Mouse (Mus musculus): ENCODE measurements around the gene Chrnd. TPM values are rescaled to one million over a fixed set of nuclear protein-coding genes. Genes with fewer than 3 reads are reported as not detected.

The Chrnd gene
- polyA plus RNA-seq, 1 experiment from 2014 or later, result not detected

DNA sequence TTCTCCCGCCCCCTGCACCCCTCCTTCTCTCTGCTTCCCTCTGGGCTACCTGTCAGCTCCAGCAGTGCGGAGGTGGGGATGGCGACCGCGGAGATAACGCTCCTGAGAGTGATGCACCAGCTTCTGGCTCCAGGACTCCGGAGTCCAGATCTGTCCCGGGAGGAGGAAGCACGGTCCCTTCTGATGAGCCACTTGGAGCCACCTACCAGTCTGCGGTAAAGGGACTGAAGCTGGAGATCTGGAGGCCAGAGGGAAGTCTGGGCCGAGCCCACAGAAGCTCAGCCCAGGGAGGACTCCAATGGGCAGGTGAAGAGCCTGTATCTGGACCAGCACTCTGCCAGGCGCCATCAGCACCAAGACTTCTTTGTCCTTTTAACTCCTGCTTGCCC, 34.2 kb upstream of the Chrnd start, which contains the start of gene Ecel1:
Gene Ecel1 (minus strand): TSS at position 323 of the 389 bp plus-strand sequence.
- Histone ChIP-seq H3K9me3 (ENCODE audit: control insufficient read depth, low read length) (no peaks in the 10 kb centered on the region), H3K4me1 (replicated peaks; ENCODE audit: control insufficient read depth, insufficient read depth, low read length) (peaks cover 24% of the 10 kb centered on the region), H3K36me3 (ENCODE audit: control insufficient read depth, insufficient read depth) (no peaks in the 10 kb centered on the region), H3K4me2 (ENCODE audit: low read length) (peak within 1 kb of the TSS; percentile 79), H3K27ac (ENCODE audit: low read length) (no peak within 1 kb of the TSS), H3K27me3 (replicated peaks; ENCODE audit: control insufficient read depth, insufficient read depth, low read length) (peaks cover 77% of the 10 kb centered on the region), H3K4me3 (replicated peaks; ENCODE audit: low read length) (peak within 1 kb of the TSS; percentile 52), H3K9ac (replicated peaks; ENCODE audit: low read depth, low read length) (peak within 1 kb of the TSS; percentile 59)
- 3% methylated on average over 11 of the region's 12 CpGs for WGBS
- ATAC-seq, result no peak

DNA sequence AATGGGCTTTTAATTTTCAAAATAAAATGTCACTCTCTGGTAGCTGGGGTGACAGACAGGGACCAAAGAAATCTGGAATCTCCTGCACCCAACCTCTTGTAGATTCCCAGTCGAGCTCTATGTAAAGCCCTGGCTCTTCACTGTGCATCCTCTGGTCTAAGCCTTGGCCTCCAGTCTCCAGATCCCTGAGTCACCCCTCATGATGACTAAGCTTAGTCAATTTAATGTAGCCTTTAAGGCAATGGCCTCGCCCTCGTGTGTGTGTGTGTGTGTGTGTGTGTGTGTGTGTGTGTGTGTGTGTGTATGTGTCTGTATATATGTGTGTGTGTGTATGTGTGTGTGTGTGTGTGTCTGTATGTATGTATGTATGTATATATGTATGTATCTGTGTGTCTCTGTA, 31.0 kb upstream of the Chrnd start:
- Histone ChIP-seq H3K9me3 (ENCODE audit: control insufficient read depth, low read length) (no peaks in the 10 kb centered on the region), H3K4me2 (ENCODE audit: low read length) (no peak overlapping the region), H3K27me3 (replicated peaks; ENCODE audit: control insufficient read depth, insufficient read depth, low read length) (peaks cover 45% of the 10 kb centered on the region), H3K27ac (ENCODE audit: low read length) (no peak overlapping the region), H3K4me3 (replicated peaks; ENCODE audit: low read length) (no peak overlapping the region), H3K9ac (replicated peaks; ENCODE audit: low read depth, low read length) (no peak overlapping the region), H3K4me1 (replicated peaks; ENCODE audit: control insufficient read depth, insufficient read depth, low read length) (peaks cover 16% of the 10 kb centered on the region), H3K36me3 (ENCODE audit: control insufficient read depth, insufficient read depth) (no peaks in the 10 kb centered on the region)
- WGBS, result 87% methylated on average over 3 of the region's 3 CpGs
- no peak for ATAC-seq

DNA sequence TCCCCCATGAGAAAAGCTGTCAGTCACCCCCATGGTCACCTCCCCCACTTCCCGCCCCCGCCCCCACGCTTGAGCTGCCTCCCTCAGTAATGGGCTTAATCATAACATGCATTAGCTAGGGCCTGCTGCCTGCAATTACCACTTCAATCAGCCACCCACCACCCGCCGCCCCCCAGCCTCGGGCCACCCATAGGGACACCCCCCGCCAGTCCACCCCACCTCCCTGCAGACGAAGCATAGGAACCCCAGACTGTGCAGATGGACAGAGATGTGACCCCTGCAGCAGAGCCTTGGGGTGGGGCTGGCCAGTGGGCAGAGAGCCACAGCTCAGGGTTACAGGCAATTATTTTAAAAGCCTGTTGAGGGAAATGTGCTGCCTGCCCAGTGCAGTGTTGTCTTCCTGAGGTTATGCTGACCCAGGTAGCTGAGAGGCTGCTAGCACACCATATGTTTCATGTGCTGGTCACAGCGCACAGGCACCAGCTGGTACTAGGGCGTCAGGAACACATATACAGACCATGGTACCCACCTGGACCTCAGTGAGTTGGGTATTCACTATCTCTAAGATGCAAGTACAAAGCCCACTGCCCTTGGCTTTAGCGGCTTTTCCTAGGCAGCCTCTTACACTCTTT, 26.1 kb upstream of the Chrnd start:
- Histone ChIP-seq H3K4me3 (replicated peaks; ENCODE audit: low read length) (no peak overlapping the region), H3K4me1 (replicated peaks; ENCODE audit: control insufficient read depth, insufficient read depth, low read length) (peaks cover 16% of the 10 kb centered on the region), H3K27ac (ENCODE audit: low read length) (no peak overlapping the region), H3K4me2 (ENCODE audit: low read length) (no peak overlapping the region), H3K27me3 (replicated peaks; ENCODE audit: control insufficient read depth, insufficient read depth, low read length) (0 out of 2 replicates have a peak, but pooled peaks cover 2% of the 10 kb centered on the region), H3K9me3 (ENCODE audit: control insufficient read depth, low read length) (no peaks in the 10 kb centered on the region), H3K9ac (replicated peaks; ENCODE audit: low read depth, low read length) (no peak overlapping the region), H3K36me3 (ENCODE audit: control insufficient read depth, insufficient read depth) (no peaks in the 10 kb centered on the region)
- WGBS, result 28% methylated on average over 9 of the region's 11 CpGs
- peak; percentile 32; the same call in 1 of the 2 replicates for ATAC-seq

DNA sequence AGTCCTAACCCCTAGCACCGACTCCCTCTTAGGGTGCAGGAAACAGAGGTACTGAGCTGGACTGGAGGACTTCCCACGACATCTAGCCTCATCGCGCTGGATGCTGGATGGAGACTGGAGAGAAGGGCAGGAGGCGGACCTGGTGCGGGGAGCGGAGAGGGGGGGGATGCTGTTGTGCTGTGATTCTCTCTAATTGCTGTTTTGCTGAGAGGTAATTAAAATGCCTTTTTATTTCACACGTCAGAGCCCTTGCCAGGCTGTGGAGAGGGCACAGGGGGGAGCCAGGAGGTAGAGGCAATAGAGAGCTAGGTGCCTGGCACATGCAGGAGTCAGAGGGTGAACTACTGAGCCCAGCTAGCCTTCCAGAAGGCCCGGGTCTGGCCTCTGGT, 25.6 kb upstream of the Chrnd start:
- peak; percentile 21 for ATAC-seq
- Histone ChIP-seq H3K9me3 (ENCODE audit: control insufficient read depth, low read length) (no peaks in the 10 kb centered on the region), H3K27ac (ENCODE audit: low read length) (no peak overlapping the region)

DNA sequence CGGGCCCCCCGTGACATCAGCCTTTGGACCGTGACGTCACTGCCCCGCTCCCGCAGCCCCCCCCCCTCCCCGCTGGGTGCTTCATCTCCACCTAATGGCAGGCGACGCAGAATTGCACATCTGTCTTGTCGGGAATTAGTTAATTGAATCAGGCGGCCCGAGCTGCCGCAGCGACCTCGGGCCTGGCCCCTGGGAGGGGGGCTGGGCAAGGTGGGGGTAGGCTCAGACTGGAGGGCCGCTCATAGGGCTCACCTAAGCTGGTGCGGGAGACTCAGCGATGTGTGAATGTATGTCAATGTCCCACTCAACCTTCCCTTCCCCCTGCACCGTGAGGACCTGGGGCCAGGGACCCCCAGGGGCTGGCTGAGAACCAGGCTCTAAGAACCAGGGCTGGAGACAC, 19.9 kb upstream of the Chrnd start:
- Histone ChIP-seq H3K9me3 (ENCODE audit: control insufficient read depth, low read length) (no peaks in the 10 kb centered on the region), H3K4me3 (replicated peaks; ENCODE audit: low read length) (no peak overlapping the region), H3K27ac (ENCODE audit: low read length) (no peak overlapping the region), H3K27me3 (replicated peaks; ENCODE audit: control insufficient read depth, insufficient read depth, low read length) (peaks cover 4% of the 10 kb centered on the region), H3K36me3 (ENCODE audit: control insufficient read depth, insufficient read depth) (no peaks in the 10 kb centered on the region), H3K4me1 (replicated peaks; ENCODE audit: control insufficient read depth, insufficient read depth, low read length) (peaks cover 26% of the 10 kb centered on the region), H3K4me2 (ENCODE audit: low read length) (peak overlapping the region; percentile 17; the same call in 1 of the 2 replicates), H3K9ac (replicated peaks; ENCODE audit: low read depth, low read length) (peak overlapping the region; percentile 25; the same call in 1 of the 2 replicates)
- ATAC-seq, result no peak
- WGBS, result 7% methylated on average over 19 of the region's 19 CpGs

More for the DNA sequence above, 25.6 kb upstream of the Chrnd start:
- peaks cover 21% of the 10 kb centered on the region for H3K4me1 ChIP-seq (replicated peaks; ENCODE audit: control insufficient read depth, insufficient read depth, low read length)
- no peak overlapping the region for H3K4me3 ChIP-seq (replicated peaks; ENCODE audit: low read length)
- no peak overlapping the region for H3K9ac ChIP-seq (replicated peaks; ENCODE audit: low read depth, low read length)
- H3K27me3 ChIP-seq (replicated peaks; ENCODE audit: control insufficient read depth, insufficient read depth, low read length), result peaks cover 2% of the 10 kb centered on the region; the same call in 1 of the 2 replicates
- WGBS, result 15% methylated on average over 9 of the region's 9 CpGs
- no peaks in the 10 kb centered on the region for H3K36me3 ChIP-seq (ENCODE audit: control insufficient read depth, insufficient read depth)
- H3K4me2 ChIP-seq (ENCODE audit: low read length), result no peak overlapping the region

DNA sequence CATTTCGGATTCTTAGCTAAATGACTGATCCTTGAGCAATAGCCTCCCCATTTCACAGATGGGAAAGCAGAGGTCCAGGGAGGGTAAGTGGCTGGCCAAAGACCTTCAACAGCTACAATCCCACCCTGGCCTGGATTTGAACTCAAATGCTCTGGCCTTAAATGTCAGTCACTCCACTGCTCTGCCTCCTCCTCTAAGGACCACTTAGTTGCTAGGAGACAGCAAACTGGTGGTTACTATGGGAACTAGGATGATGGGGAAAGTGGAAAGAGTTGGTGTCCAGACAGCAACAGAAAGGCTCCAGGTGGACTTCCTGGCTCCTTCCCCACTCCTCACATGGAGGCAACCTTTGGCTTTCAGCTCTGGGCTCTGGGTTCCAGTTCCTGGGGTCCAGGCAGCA, 19.1 kb upstream of the Chrnd start:
- no peak for ATAC-seq
- Histone ChIP-seq H3K36me3 (ENCODE audit: control insufficient read depth, insufficient read depth) (no peaks in the 10 kb centered on the region), H3K9ac (replicated peaks; ENCODE audit: low read depth, low read length) (no peak overlapping the region), H3K4me2 (ENCODE audit: low read length) (no peak overlapping the region), H3K4me1 (replicated peaks; ENCODE audit: control insufficient read depth, insufficient read depth, low read length) (peaks cover 33% of the 10 kb centered on the region), H3K27me3 (replicated peaks; ENCODE audit: control insufficient read depth, insufficient read depth, low read length) (peaks cover 4% of the 10 kb centered on the region), H3K9me3 (ENCODE audit: control insufficient read depth, low read length) (no peaks in the 10 kb centered on the region), H3K27ac (ENCODE audit: low read length) (no peak overlapping the region), H3K4me3 (replicated peaks; ENCODE audit: low read length) (no peak overlapping the region)
- WGBS, result 89% methylated on average over 1 of the region's 1 CpGs

DNA sequence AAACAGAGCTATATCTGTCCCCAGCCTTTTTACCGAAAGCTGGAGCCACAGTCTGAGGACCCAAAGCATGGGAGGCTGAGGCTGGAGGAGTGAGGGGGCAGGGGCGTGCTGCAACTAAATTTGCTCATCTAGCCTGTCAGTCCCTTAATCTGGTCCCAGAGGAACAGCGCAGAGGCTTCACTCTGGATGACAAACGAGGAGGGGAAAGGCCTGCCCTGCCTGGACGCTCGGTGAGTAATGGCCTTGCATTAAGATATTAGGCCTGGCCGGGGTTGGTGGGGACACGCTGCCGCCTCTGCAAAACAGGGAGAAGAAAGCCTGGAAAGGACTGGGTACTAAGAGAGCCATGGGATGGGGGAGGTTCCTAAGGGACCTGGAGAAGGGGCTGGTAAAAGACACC, 18.1 kb upstream of the Chrnd start:
- ATAC-seq, result no peak
- H3K4me1 ChIP-seq (replicated peaks; ENCODE audit: control insufficient read depth, insufficient read depth, low read length), result peaks cover 34% of the 10 kb centered on the region

DNA sequence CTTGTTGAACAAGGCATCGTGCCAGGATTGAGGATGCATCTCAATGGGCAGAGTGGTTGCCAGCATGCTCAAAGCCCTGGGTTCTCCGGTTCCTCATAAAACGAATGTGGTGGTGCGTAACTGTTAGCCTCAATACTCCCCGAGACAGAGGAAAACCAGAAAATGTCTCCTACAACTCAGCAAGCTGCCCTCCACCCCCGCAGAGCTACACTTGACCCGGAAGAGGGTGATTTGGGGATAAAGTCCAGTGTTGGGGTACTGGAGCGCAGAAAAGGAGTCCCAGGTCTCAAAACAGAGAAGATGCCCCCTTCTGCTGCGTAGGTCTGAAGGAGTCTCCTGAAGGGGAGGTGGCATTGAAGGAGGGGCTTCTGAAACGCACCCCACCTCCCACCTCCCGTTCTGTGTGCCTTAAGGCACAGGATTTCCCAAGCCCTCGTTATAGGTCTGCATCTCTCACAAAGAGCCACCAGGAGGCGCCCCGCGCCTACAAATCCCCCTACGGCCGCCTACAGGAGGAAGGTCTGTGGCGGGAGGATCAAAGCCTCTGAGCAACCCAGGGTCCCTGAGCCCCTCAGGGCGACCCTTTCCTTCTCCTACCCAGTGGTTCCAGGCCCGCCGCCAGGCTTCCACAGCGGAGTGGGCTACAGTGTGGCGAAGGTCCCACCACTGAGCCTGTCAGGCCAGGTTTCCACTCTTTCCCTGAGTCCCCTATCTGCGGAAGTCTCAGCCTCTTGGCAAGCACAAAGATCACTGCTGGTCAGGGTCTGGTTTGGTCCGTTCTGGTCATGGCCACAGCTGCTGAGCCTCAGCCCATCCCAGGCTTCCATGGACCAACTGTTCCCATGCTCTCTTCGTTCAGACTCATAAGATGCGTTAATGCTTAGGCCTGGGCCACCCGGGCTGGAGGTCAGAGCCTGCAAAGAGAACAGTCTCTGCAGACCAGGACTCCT, 16.1 kb upstream of the Chrnd start:
- H3K9ac ChIP-seq (replicated peaks; ENCODE audit: low read depth, low read length), result no peak overlapping the region

More for the DNA sequence above, 18.1 kb upstream of the Chrnd start:
- Histone ChIP-seq H3K27me3 (replicated peaks; ENCODE audit: control insufficient read depth, insufficient read depth, low read length) (peaks cover 4% of the 10 kb centered on the region), H3K36me3 (ENCODE audit: control insufficient read depth, insufficient read depth) (no peaks in the 10 kb centered on the region), H3K4me3 (replicated peaks; ENCODE audit: low read length) (no peak overlapping the region), H3K9me3 (ENCODE audit: control insufficient read depth, low read length) (no peaks in the 10 kb centered on the region), H3K9ac (replicated peaks; ENCODE audit: low read depth, low read length) (no peak overlapping the region), H3K4me2 (ENCODE audit: low read length) (no peak overlapping the region), H3K27ac (ENCODE audit: low read length) (no peak overlapping the region)
- 60% methylated on average over 9 of the region's 9 CpGs for WGBS

DNA sequence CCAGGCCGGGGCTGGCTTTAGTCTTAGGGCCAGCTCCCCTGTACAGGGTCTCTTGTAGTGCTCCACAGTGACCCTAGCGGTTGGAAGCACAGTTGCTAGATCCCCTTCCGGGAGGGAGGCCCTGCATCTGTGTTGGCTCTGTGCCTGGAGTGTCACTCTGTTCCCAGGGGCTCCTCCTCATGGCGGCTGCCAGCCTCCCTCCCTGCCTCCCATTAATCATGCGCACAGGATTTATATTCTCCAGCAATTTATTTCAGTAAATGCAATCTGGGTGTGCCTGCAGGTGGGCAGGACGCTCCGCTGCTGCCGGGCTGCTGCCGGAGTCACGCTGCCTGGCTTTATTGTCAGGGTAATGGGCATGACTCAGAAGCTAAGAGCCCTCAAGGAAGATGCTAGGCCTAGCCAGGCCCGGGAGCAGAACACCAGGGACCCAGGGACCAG, 14.5 kb upstream of the Chrnd start:
- H3K27me3 ChIP-seq (replicated peaks; ENCODE audit: control insufficient read depth, insufficient read depth, low read length), result no peaks in the 10 kb centered on the region
- H3K9ac ChIP-seq (replicated peaks; ENCODE audit: low read depth, low read length), result no peak overlapping the region
- H3K4me1 ChIP-seq (replicated peaks; ENCODE audit: control insufficient read depth, insufficient read depth, low read length), result peaks cover 15% of the 10 kb centered on the region
- 5% methylated on average over 11 of the region's 11 CpGs for whole genome bisulfite sequencing
- H3K4me2 ChIP-seq (ENCODE audit: low read length), result peak overlapping the region; percentile 24
- H3K4me3 ChIP-seq (replicated peaks; ENCODE audit: low read length), result no peak overlapping the region
- H3K36me3 ChIP-seq (ENCODE audit: control insufficient read depth, insufficient read depth), result no peaks in the 10 kb centered on the region
- H3K27ac ChIP-seq (ENCODE audit: low read length), result peak overlapping the region; percentile 19
- ATAC-seq, result peak; percentile 91
- no peaks in the 10 kb centered on the region for H3K9me3 ChIP-seq (ENCODE audit: control insufficient read depth, low read length)

More for the DNA sequence above, 16.1 kb upstream of the Chrnd start:
- 25% methylated on average over 28 of the region's 28 CpGs for WGBS
- Histone ChIP-seq H3K27ac (ENCODE audit: low read length) (no peak overlapping the region), H3K4me3 (replicated peaks; ENCODE audit: low read length) (no peak overlapping the region), H3K4me2 (ENCODE audit: low read length) (no peak overlapping the region), H3K4me1 (replicated peaks; ENCODE audit: control insufficient read depth, insufficient read depth, low read length) (peaks cover 28% of the 10 kb centered on the region), H3K9me3 (ENCODE audit: control insufficient read depth, low read length) (no peaks in the 10 kb centered on the region), H3K27me3 (replicated peaks; ENCODE audit: control insufficient read depth, insufficient read depth, low read length) (peaks cover 4% of the 10 kb centered on the region), H3K36me3 (ENCODE audit: control insufficient read depth, insufficient read depth) (no peaks in the 10 kb centered on the region)
- ATAC-seq, result peak; percentile 7; the same call in 1 of the 2 replicates
